Mouse (Mus musculus): ENCODE data around the gene Slc39a11. TPM values are rescaled to one million over a fixed set of nuclear protein-coding genes. Genes with fewer than 3 reads are reported as not detected.

The Slc39a11 gene
- polyA plus RNA-seq, 1 experiment from 2014 or later: 21.4 TPM

DNA sequence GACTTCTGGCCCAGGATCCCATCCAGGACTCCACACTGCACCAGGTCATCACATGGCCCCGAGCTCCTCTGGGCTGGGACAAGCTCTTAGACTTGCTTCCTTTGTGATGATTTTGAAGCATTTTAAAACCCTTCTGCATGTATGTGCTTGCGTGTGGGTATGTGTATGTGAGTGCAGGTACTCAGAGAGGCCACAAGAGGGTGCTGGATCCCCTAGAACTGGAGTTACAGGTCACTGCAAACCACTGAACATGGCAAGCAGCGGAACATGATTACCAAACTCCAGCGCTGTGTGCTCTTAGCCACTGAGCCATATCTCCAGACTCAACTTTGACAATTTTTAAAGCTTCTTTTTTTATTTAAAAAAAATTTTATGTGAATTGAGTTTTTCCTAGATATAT is 249.0 kb downstream of the Slc39a11 start:
- Histone ChIP-seq H3K27ac (no peak overlapping the region), H3K27me3 (no peaks in the 10 kb centered on the region), H3K4me3 (no peak overlapping the region), H3K4me1 (no peaks in the 10 kb centered on the region), H3K9ac (no peak overlapping the region), H3K36me3 (no peaks in the 10 kb centered on the region), H3K4me2 (replicated peaks) (no peak overlapping the region), H3K9me3 (peaks cover 13% of the 10 kb centered on the region; the same call in 1 of the 2 replicates)
- 97% methylated on average over 4 of the region's 4 CpGs for WGBS
- no peak for ATAC-seq (ENCODE audit: insufficient number of reproducible peaks, insufficient read depth, low FRiP score, low TSS enrichment)

DNA sequence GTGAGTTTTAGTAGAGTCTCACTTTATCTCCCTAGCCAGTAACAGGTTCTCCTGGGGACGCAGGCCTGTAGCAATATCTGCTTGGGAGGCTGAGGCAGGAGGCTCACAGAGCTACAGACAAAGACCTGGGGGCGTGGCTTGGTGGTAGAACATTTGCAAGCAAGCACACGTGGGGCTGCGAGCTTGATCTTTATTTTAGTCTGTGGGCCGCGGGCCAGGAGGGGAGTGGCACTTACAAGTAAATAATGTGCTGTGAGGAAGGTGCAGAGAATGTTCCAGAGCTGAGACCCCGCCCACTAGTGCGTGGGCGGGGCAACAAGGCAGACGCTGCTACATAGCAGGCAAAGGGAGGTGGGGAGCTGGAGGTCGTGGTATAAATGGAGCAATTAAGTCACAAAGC is 250.3 kb downstream of the Slc39a11 start:
- no peak overlapping the region for H3K27ac ChIP-seq
- H3K9ac ChIP-seq: no peak overlapping the region
- H3K9me3 ChIP-seq: peaks cover 13% of the 10 kb centered on the region; the same call in 1 of the 2 replicates
- no peak for ATAC-seq (ENCODE audit: insufficient number of reproducible peaks, insufficient read depth, low FRiP score, low TSS enrichment)
- H3K36me3 ChIP-seq: no peaks in the 10 kb centered on the region
- no peak overlapping the region for H3K4me3 ChIP-seq
- no peaks in the 10 kb centered on the region for H3K27me3 ChIP-seq
- H3K4me1 ChIP-seq: no peaks in the 10 kb centered on the region
- H3K4me2 ChIP-seq (replicated peaks): no peak overlapping the region
- WGBS: 87% methylated on average over 11 of the region's 11 CpGs

DNA sequence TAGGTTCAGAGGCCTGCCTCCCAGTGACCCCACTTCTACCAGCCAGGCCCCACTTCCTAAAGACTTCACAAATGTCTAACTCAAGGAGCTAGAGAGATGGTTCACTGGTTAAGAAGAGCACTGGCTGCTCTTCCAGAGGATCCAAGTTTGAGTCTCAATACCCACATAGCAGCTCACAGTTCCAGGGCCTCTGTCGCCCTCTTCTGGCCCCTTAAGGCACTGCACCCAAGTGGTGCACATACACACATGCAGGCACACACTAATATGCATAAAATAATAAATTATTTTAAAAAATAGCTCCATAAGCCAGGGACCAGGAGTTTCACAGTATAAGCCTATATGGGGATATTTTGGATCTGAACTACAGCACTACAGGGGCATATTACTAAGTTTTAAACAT is 252.5 kb downstream of the Slc39a11 start:
- no peak overlapping the region for H3K27ac ChIP-seq
- ATAC-seq (ENCODE audit: insufficient number of reproducible peaks, insufficient read depth, low FRiP score, low TSS enrichment): no peak
- no peaks in the 10 kb centered on the region for H3K36me3 ChIP-seq
- H3K27me3 ChIP-seq: no peaks in the 10 kb centered on the region
- no peak overlapping the region for H3K4me2 ChIP-seq (replicated peaks)
- no peak overlapping the region for H3K4me3 ChIP-seq
- peaks cover 13% of the 10 kb centered on the region; the same call in 1 of the 2 replicates for H3K9me3 ChIP-seq
- H3K9ac ChIP-seq: no peak overlapping the region
- 76% methylated on average over 1 of the region's 1 CpGs for whole genome bisulfite sequencing
- no peaks in the 10 kb centered on the region for H3K4me1 ChIP-seq

DNA sequence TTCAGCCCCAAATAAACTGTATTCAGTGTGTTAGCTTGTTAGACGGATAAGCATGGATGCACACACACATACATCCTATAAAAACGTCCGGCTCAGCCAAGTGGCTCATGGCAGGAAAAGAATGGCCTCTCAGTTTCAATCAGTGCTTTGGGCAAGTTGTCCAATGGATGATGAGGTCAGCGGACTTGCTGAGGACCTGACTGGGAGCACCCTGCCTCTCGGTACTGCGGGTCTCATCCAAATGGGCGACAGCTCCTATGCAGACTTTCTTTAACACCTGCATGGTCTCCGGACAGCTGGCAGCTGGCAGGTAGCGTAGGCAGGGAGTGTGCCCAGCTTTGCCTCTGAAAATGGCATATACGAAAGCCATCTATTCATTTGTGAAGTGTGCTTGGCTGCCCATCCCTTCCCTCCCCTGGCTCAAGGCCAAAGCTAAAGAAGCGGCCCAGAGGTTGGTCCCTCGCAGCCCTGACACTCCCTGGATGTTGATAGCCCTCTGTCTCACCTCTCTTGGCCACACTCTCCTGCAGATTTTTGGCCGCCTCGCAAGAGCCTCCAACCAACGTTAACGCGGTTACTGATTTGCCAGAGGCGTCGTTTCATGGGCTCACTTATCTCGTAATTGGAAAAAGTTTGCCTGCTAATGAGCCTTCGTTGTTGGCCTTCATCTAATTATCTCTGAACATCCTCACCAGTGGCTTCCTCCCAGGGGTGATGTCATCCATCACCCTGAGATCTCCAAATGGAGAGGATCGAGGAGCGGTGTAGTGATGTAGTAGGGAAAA is 256.3 kb downstream of the Slc39a11 start:
- H3K9ac ChIP-seq: no peak overlapping the region
- no peak overlapping the region for H3K4me3 ChIP-seq
- no peaks in the 10 kb centered on the region for H3K36me3 ChIP-seq
- ATAC-seq (ENCODE audit: insufficient number of reproducible peaks, insufficient read depth, low FRiP score, low TSS enrichment): no peak
- 0 out of 2 replicates have a peak, but pooled peaks cover 3% of the 10 kb centered on the region for H3K27me3 ChIP-seq
- H3K9me3 ChIP-seq: peaks cover 8% of the 10 kb centered on the region; the same call in 1 of the 2 replicates
- peaks cover 26% of the 10 kb centered on the region for H3K4me1 ChIP-seq
- H3K27ac ChIP-seq: no peak overlapping the region
- no peak overlapping the region for H3K4me2 ChIP-seq (replicated peaks)
- 84% methylated on average over 23 of the region's 23 CpGs for WGBS

DNA sequence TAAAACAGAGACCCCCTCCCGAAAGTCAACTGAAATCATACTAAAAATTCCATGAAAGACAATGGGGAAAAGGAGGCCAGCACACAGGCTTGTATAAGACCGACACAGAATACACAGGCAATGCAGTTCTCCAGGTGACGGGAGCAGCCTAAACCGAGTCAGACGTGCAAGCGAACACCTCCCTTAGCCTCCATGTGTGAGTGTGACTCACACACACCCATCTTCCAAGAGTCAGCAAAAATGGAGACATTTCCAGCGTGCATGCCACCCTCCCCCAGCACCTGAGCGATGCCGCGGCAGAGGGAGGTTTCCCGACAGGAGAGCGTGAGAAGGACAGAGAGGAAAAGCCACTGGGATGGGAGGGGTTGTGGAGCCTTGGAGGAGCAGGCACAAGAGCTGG is 258.2 kb downstream of the Slc39a11 start:
- no peak for ATAC-seq (ENCODE audit: insufficient number of reproducible peaks, insufficient read depth, low FRiP score, low TSS enrichment)
- no peak overlapping the region for H3K4me3 ChIP-seq
- H3K4me1 ChIP-seq: peaks cover 26% of the 10 kb centered on the region
- H3K27ac ChIP-seq: no peak overlapping the region
- WGBS: 92% methylated on average over 12 of the region's 12 CpGs
- H3K36me3 ChIP-seq: no peaks in the 10 kb centered on the region
- H3K27me3 ChIP-seq: 0 out of 2 replicates have a peak, but pooled peaks cover 3% of the 10 kb centered on the region
- H3K4me2 ChIP-seq (replicated peaks): no peak overlapping the region
- no peaks in the 10 kb centered on the region for H3K9me3 ChIP-seq
- no peak overlapping the region for H3K9ac ChIP-seq

DNA sequence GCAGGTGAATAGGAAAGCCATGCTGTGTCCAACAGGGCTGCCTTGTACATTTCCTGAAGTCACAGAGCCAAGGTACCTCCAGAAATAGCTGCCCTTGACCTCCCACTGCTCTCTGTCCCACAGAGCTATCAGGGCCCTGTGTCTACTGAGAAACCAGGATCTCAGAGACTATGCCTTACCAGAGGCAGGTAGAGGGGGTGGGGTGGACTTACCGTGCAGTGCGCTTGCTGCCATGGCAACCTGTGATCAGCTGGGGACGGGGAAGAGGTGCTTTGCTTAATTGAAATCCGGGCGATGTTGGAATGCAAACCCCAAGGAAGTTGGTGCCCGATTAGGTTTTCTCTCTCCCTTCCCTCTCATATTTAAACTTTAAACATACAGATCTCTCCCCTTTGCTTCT is 260.2 kb downstream of the Slc39a11 start:
- H3K36me3 ChIP-seq: no peaks in the 10 kb centered on the region
- H3K27ac ChIP-seq: no peak overlapping the region
- H3K9ac ChIP-seq: no peak overlapping the region
- no peak overlapping the region for H3K4me2 ChIP-seq (replicated peaks)
- H3K4me3 ChIP-seq: no peak overlapping the region
- H3K9me3 ChIP-seq: no peaks in the 10 kb centered on the region
- no peak for ATAC-seq (ENCODE audit: insufficient number of reproducible peaks, insufficient read depth, low FRiP score, low TSS enrichment)
- 23% methylated on average over 6 of the region's 6 CpGs for WGBS
- H3K4me1 ChIP-seq: peaks cover 26% of the 10 kb centered on the region
- 0 out of 2 replicates have a peak, but pooled peaks cover 3% of the 10 kb centered on the region for H3K27me3 ChIP-seq

DNA sequence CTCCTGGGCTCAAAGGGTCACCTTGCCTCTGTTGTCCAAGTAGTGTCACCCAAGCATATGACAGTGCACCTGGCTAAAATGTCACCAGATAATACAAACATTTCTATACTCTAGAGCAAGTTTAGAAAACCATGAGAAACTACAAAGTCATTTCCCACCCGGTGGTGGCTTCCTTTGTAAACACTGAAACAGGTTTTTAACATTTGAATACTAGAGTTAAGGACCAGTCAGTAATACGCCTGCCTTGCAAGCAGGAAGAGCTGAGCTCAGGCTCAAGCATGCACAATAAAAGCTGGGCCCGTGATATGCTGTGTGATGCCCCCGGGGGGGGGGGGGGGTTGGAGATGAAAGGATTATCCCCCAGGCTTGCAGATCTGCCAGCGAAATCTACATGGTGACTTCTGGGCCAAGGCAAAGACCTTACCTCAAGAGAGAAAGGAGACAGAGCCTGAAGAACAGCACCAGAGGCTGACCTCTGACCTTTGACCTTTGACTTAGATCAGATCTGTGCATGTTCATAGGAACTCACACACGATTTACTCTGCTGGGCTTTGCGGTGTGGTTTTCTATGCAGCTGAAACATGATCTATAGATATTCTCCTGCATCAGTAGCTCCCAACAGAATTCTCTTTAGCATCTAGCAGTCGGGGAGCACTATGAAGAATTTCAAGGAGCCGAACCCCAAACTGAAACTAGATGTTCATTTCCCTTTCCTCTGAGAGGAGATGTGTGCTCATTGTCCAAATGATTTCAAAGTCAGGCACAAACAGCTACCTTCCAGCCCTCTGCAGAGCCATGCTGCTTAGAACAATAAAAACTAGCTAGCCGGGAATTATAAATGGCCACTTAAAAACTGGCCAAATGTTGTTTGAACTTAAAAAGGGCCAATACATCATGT is 267.0 kb downstream of the Slc39a11 start:
- Histone ChIP-seq H3K4me3 (no peak overlapping the region), H3K9me3 (no peaks in the 10 kb centered on the region), H3K36me3 (no peaks in the 10 kb centered on the region), H3K27ac (no peak overlapping the region), H3K4me2 (replicated peaks) (no peak overlapping the region), H3K27me3 (no peaks in the 10 kb centered on the region), H3K9ac (no peak overlapping the region), H3K4me1 (peaks cover 9% of the 10 kb centered on the region)
- no peak for ATAC-seq (ENCODE audit: insufficient number of reproducible peaks, insufficient read depth, low FRiP score, low TSS enrichment)
- WGBS: 28% methylated on average over 10 of the region's 10 CpGs

DNA sequence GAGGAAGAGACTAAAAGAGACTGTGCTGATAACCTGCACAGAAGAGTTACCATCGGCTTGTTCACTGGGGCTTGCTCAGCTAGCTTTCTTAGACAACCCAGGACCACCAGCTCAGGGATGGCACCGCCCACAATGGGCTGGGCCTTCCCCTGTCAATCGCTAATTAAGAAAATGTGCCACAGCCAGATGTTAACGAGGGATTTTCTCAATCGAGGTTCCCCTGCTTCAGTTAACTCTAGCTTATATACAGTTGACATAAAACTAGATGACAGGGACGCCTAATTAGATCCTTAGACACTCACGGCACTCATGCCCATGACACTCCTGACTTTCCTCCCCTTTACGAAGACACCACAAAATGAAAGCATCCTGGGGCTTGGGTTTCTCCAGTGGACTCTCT is 268.3 kb downstream of the Slc39a11 start:
- H3K4me2 ChIP-seq (replicated peaks): no peak overlapping the region
- H3K27ac ChIP-seq: no peak overlapping the region
- H3K4me1 ChIP-seq: peaks cover 14% of the 10 kb centered on the region
- H3K36me3 ChIP-seq: no peaks in the 10 kb centered on the region
- H3K9me3 ChIP-seq: no peaks in the 10 kb centered on the region
- ATAC-seq (ENCODE audit: insufficient number of reproducible peaks, insufficient read depth, low FRiP score, low TSS enrichment): no peak
- H3K27me3 ChIP-seq: no peaks in the 10 kb centered on the region
- 63% methylated on average over 8 of the region's 8 CpGs for WGBS
- H3K9ac ChIP-seq: no peak overlapping the region
- no peak overlapping the region for H3K4me3 ChIP-seq

DNA sequence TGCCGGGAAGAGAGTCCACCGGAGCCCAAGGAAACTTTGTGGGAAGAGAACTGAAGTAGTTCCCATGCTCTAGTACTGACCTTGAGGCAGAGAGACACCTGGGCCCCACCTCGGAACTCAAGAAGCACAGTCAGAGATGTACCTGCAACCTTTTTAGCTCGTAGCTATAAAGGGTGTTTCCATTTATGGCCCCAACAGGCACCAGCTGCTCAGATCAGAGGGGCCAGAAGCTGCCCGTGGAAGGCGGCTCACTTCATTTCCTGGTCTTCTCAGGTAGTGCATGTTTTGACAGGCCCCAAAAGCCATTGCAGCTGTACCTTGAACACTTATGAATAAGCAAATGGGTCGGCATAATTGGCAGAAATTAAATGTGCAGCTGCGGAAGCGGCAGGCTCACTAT is 271.0 kb downstream of the Slc39a11 start:
- peaks cover 14% of the 10 kb centered on the region for H3K4me1 ChIP-seq
- no peak overlapping the region for H3K4me2 ChIP-seq (replicated peaks)
- no peaks in the 10 kb centered on the region for H3K9me3 ChIP-seq
- H3K27me3 ChIP-seq: no peaks in the 10 kb centered on the region
- H3K4me3 ChIP-seq: no peak overlapping the region
- H3K36me3 ChIP-seq: no peaks in the 10 kb centered on the region
- WGBS: 68% methylated on average over 9 of the region's 9 CpGs
- no peak overlapping the region for H3K9ac ChIP-seq
- 0 out of 2 replicates have a peak overlapping the region, but pooled peaks have one; percentile 23 for H3K27ac ChIP-seq
- ATAC-seq (ENCODE audit: insufficient number of reproducible peaks, insufficient read depth, low FRiP score, low TSS enrichment): no peak

DNA sequence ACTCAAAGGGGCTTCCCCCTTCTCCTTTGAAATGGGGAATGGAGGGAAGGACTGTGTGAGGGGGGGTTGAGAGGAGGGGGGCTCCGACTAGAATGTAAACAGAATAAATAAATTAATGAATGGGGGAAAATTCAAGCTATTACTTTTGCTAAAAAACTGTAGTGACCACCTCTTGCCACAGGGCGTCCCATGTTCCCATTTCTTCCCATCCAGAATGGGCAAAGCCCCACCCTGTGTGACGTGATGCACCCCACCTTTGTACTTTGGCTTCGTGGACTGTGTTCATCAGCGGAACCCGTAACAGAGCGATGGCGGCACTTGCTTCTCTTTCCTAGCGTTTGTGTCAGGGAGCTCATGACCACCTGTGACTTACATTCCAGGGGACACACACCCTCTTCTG is 273.8 kb downstream of the Slc39a11 start:
- Histone ChIP-seq H3K27ac (no peak overlapping the region), H3K4me2 (replicated peaks) (no peak overlapping the region), H3K4me3 (no peak overlapping the region), H3K36me3 (no peaks in the 10 kb centered on the region), H3K9ac (no peak overlapping the region), H3K27me3 (no peaks in the 10 kb centered on the region), H3K4me1 (peaks cover 6% of the 10 kb centered on the region; the same call in 1 of the 2 replicates), H3K9me3 (peaks cover 3% of the 10 kb centered on the region; the same call in 1 of the 2 replicates)
- WGBS: 85% methylated on average over 9 of the region's 9 CpGs
- ATAC-seq (ENCODE audit: insufficient number of reproducible peaks, insufficient read depth, low FRiP score, low TSS enrichment): no peak

DNA sequence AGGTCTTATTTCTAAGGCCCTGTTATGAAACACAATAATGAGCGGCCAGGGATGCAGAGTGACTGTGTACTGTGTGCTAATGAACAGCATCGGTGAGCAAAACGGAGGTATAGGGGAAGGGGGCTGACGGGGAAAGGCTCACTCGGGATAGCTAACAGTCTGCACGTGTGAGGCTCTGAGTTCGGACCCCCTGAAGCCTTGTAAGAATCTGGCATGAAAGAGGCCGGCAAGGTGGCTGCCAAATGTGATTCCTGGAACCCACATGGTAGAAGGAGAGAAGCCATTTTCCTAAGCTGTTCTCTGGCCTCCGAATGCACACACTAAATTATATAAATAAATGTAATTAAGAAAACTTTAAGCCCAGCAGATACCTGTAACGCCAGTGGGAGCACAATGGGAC is 276.0 kb downstream of the Slc39a11 start:
- H3K36me3 ChIP-seq: no peaks in the 10 kb centered on the region
- H3K4me3 ChIP-seq: no peak overlapping the region
- no peak overlapping the region for H3K9ac ChIP-seq
- peaks cover 6% of the 10 kb centered on the region; the same call in 1 of the 2 replicates for H3K4me1 ChIP-seq
- H3K27ac ChIP-seq: no peak overlapping the region
- H3K9me3 ChIP-seq: peaks cover 4% of the 10 kb centered on the region; the same call in 1 of the 2 replicates
- ATAC-seq (ENCODE audit: insufficient number of reproducible peaks, insufficient read depth, low FRiP score, low TSS enrichment): no peak
- H3K27me3 ChIP-seq: no peaks in the 10 kb centered on the region
- H3K4me2 ChIP-seq (replicated peaks): no peak overlapping the region
- WGBS: 80% methylated on average over 10 of the region's 10 CpGs

Measured in embryonic facial prominence, embryonic 12.5 days (tissue).